Mouse (Mus musculus) kidney, embryonic 14.5 days (tissue): Measurements from ENCODE around the gene Tmem259. TPM values are rescaled to one million over a fixed set of nuclear protein-coding genes. Genes with fewer than 3 reads are reported as not detected.

Source experiments
- ATAC-seq: fragments of 200-750 bp; cut with Nextera tagmentation; 2 replicates; pipeline ENCODE4 v1.8.0; 2017; ENCODE audit warnings: moderate number of reproducible peaks, mild to moderate bottlenecking, moderate TSS enrichment, moderate library complexity; ENCODE audit not compliant: low FRiP score, low TSS enrichment
- H3K27ac ChIP-seq: fragments of 300-500 bp; sonication (generic); 2 replicates; pipeline ENCODE4 v1.5.1; 2014; ENCODE audit warnings: low read depth, mild to moderate bottlenecking, low read length, moderate library complexity, mixed read lengths
- H3K27me3 ChIP-seq: fragments of 300-500 bp; sonication (generic); 2 replicates; pipeline ENCODE4 v1.6.1; 2014; ENCODE audit warnings: mild to moderate bottlenecking, low read length; ENCODE audit not compliant: control insufficient read depth, insufficient read depth
- H3K36me3 ChIP-seq: fragments of 300-500 bp; sonication (generic); 2 replicates; pipeline ENCODE4 v1.6.1; 2014; ENCODE audit warnings: low read length, mixed read lengths; ENCODE audit not compliant: control insufficient read depth, insufficient read depth
- H3K4me1 ChIP-seq: fragments of 300-500 bp; sonication (generic); 2 replicates; pipeline ENCODE4 v1.6.1; 2014; ENCODE audit warnings: low read length, mixed read lengths; ENCODE audit not compliant: control insufficient read depth, insufficient read depth
- H3K4me2 ChIP-seq: fragments of 300-500 bp; sonication (generic); replicated peaks from 2 replicates; pipeline ENCODE4 v1.6.1; 2014; ENCODE audit warnings: low read depth, mild to moderate bottlenecking, low read length
- H3K4me3 ChIP-seq: fragments of 300-500 bp; sonication (generic); 2 replicates; pipeline ENCODE4 v1.5.1; 2014; ENCODE audit warnings: mild to moderate bottlenecking, low read length
- H3K9ac ChIP-seq: fragments of 300-500 bp; sonication (generic); 2 replicates; pipeline ENCODE4 v1.6.1; 2014; ENCODE audit warnings: low read depth, mild to moderate bottlenecking, low read length, moderate library complexity
- H3K9me3 ChIP-seq: fragments of 300-500 bp; sonication (generic); 2 replicates; pipeline ENCODE4 v1.6.1; 2016; ENCODE audit warnings: low read length; ENCODE audit not compliant: control insufficient read depth
- WGBS: fragments of 180-500 bp; shearing (Covaris S2); extraction: QIAGEN DNeasy Blood & Tissue Kit; methylation state at CpG from one replicate; pipeline ENCODE4 v1.1.7; 2014; 5-methylcytosine and 5-hydroxymethylcytosine counted together
- polyA plus RNA-seq: library from polyadenylated mRNA; unstranded; fragments of >200 nt; fragmentation: Nextera tagmentation; extraction: Ambion mirVana; gene quantifications from 2 replicates; pipeline ENCODE4 v1.2.1, GENCODE M21; 2014

Tmem259 gene
- polyA plus RNA-seq, 1 experiment from 2014 or later: 18.8 TPM

- H3K9me3 ChIP-seq: no peaks in the 10 kb centered on the region
- no peak overlapping the region for H3K9ac ChIP-seq
- WGBS: 61% methylated on average over 13 of the region's 13 CpGs
- peaks cover 75% of the 10 kb centered on the region for H3K4me1 ChIP-seq
- no peak for ATAC-seq
- H3K4me2 ChIP-seq: no peak overlapping the region
- H3K4me3 ChIP-seq: no peak overlapping the region
- no peak overlapping the region for H3K27ac ChIP-seq
- no peaks in the 10 kb centered on the region for H3K27me3 ChIP-seq
- peaks cover 47% of the 10 kb centered on the region for H3K36me3 ChIP-seq
These were observed 49.8 kb downstream of the Tmem259 start for GRCm38 (mm10) chr10:79934272-79934721.

GRCm38 (mm10) chr10:79933861-79934260, 50.3 kb downstream of the Tmem259 start:
- 77% methylated on average over 6 of the region's 6 CpGs for WGBS
- no peak for ATAC-seq
- Histone ChIP-seq H3K27me3 (no peaks in the 10 kb centered on the region), H3K4me1 (peaks cover 80% of the 10 kb centered on the region), H3K9ac (no peak overlapping the region), H3K4me2 (no peak overlapping the region), H3K36me3 (peaks cover 47% of the 10 kb centered on the region), H3K9me3 (no peaks in the 10 kb centered on the region), H3K4me3 (no peak overlapping the region), H3K27ac (no peak overlapping the region)

GRCm38 (mm10) chr10:79933145-79933679, 50.9 kb downstream of the Tmem259 start:
- Histone ChIP-seq H3K4me2 (no peak overlapping the region), H3K4me3 (no peak overlapping the region), H3K27me3 (no peaks in the 10 kb centered on the region), H3K9me3 (no peaks in the 10 kb centered on the region), H3K9ac (0 out of 2 replicates have a peak overlapping the region, but pooled peaks have one; percentile 18), H3K4me1 (peaks cover 79% of the 10 kb centered on the region), H3K36me3 (peaks cover 46% of the 10 kb centered on the region), H3K27ac (peak overlapping the region; percentile 53)
- no peak for ATAC-seq
- 63% methylated on average over 9 of the region's 9 CpGs for WGBS

- 11% methylated on average over 8 of the region's 8 CpGs for whole genome bisulfite sequencing
- Histone ChIP-seq H3K4me3 (no peak overlapping the region), H3K36me3 (peaks cover 41% of the 10 kb centered on the region), H3K4me2 (peak overlapping the region; percentile 30), H3K9ac (peak overlapping the region; percentile 23; the same call in 1 of the 2 replicates), H3K4me1 (peaks cover 75% of the 10 kb centered on the region), H3K9me3 (no peaks in the 10 kb centered on the region), H3K27me3 (no peaks in the 10 kb centered on the region), H3K27ac (peak overlapping the region; percentile 53)
- ATAC-seq: peak; percentile 44
These were observed 51.4 kb downstream of the Tmem259 start for GRCm38 (mm10) chr10:79932736-79933135.

- Histone ChIP-seq H3K4me1 (peaks cover 65% of the 10 kb centered on the region), H3K4me2 (0 out of 2 replicates have a peak overlapping the region, but pooled peaks have one; percentile 8), H3K4me3 (no peak overlapping the region), H3K9ac (no peak overlapping the region), H3K27me3 (no peaks in the 10 kb centered on the region), H3K9me3 (no peaks in the 10 kb centered on the region), H3K36me3 (peaks cover 31% of the 10 kb centered on the region), H3K27ac (peak overlapping the region; percentile 53; the same call in 1 of the 2 replicates)
- no peak for ATAC-seq
- 81% methylated on average over 9 of the region's 9 CpGs for WGBS
These were observed 52.3 kb downstream of the Tmem259 start for GRCm38 (mm10) chr10:79931797-79932196.

GRCm38 (mm10) chr10:79930826-79931186, 53.3 kb downstream of the Tmem259 start:
- peaks cover 31% of the 10 kb centered on the region for H3K36me3 ChIP-seq
- H3K27ac ChIP-seq: no peak overlapping the region
- H3K4me3 ChIP-seq: no peak overlapping the region
- H3K4me1 ChIP-seq: peaks cover 60% of the 10 kb centered on the region
- 91% methylated on average over 16 of the region's 16 CpGs for WGBS
- H3K9ac ChIP-seq: no peak overlapping the region
- no peak overlapping the region for H3K4me2 ChIP-seq
- no peaks in the 10 kb centered on the region for H3K27me3 ChIP-seq
- no peak for ATAC-seq
- H3K9me3 ChIP-seq: no peaks in the 10 kb centered on the region

GRCm38 (mm10) chr10:79929967-79930825, 53.9 kb downstream of the Tmem259 start:
- WGBS: 86% methylated on average over 18 of the region's 18 CpGs
- Histone ChIP-seq H3K9me3 (no peaks in the 10 kb centered on the region), H3K4me3 (0 out of 2 replicates have a peak overlapping the region, but pooled peaks have one; percentile 74), H3K9ac (no peak overlapping the region), H3K4me1 (peaks cover 60% of the 10 kb centered on the region), H3K27me3 (no peaks in the 10 kb centered on the region), H3K4me2 (no peak overlapping the region), H3K36me3 (peaks cover 31% of the 10 kb centered on the region), H3K27ac (no peak overlapping the region)
- no peak for ATAC-seq

- WGBS: 12% methylated on average over 8 of the region's 9 CpGs
- Histone ChIP-seq H3K9ac (peak overlapping the region; percentile 83), H3K4me1 (peaks cover 50% of the 10 kb centered on the region)
These were observed 55.0 kb downstream of the Tmem259 start for GRCm38 (mm10) chr10:79928907-79929701.

More at GRCm38 (mm10) chr10:79928907-79929701, 55.0 kb downstream of the Tmem259 start:
- H3K9me3 ChIP-seq: no peaks in the 10 kb centered on the region
- H3K27ac ChIP-seq: peak overlapping the region; percentile 97
- H3K27me3 ChIP-seq: no peaks in the 10 kb centered on the region
- ATAC-seq: no peak
- peak overlapping the region; percentile 88 for H3K4me2 ChIP-seq
- H3K36me3 ChIP-seq: peaks cover 25% of the 10 kb centered on the region
- H3K4me3 ChIP-seq: peak overlapping the region; percentile 74
